Mouse (Mus musculus) thymus, postnatal 25 days (tissue): ENCODE results near the gene Kmt2b.

Experiments
- DNase-seq: peaks from one replicate; pipeline ENCODE4 v3.0.0; 2022

Gene Kmt2b

GRCm38 (mm10) chr7:30599933-30600353, 11.4 kb upstream of the Kmt2b start:
- DNase-seq, result peak; percentile 67

DNA sequence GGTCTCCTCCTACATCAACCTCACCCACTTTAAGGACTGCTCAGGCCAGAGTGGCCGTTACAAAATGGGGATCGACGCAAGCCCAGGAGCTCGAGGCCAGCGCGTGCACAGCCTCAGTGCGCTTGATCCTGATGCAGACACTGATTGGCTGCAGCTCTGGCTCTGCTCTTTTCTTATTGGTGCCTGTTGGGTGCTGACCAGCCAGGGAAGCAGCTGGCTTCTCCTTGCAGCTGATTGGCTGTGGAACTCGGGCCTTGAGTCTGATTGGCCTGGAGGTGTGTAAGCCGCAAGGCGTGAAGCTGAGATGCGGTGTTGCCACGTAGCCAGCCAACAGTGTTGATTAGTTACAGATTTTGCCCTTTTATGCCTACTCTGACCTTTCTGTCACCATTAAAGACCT, 10.3 kb upstream of the Kmt2b start, which contains the start of gene Zbtb32:
Zbtb32 (minus strand) TSS at position 124 of the 400 bp plus-strand sequence.
- DNase-seq, result no peak

- DNase-seq, result no peak
Measured at GRCm38 (mm10) chr7:30596811-30597210, 8.3 kb upstream of the Kmt2b start.

DNA sequence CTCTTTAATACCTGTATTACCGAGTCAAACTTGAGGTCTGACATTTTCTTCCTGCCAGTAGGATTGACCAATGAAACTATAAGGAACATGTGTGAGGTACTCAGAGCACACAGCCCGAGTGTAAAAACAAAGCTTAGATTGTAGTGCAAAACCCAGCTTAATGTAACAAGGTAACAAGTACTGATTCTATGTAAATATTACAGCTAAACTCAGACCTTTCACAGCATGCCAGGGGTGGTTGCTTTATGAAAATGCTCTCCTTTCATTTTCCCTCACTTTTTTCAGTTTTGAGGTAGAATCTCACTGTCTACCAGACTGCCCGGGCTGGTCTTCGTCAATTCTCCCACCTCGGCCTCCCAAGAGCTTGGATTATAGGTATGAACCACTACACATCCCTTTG, 7.6 kb upstream of the Kmt2b start:
- DNase-seq, result no peak

DNA sequence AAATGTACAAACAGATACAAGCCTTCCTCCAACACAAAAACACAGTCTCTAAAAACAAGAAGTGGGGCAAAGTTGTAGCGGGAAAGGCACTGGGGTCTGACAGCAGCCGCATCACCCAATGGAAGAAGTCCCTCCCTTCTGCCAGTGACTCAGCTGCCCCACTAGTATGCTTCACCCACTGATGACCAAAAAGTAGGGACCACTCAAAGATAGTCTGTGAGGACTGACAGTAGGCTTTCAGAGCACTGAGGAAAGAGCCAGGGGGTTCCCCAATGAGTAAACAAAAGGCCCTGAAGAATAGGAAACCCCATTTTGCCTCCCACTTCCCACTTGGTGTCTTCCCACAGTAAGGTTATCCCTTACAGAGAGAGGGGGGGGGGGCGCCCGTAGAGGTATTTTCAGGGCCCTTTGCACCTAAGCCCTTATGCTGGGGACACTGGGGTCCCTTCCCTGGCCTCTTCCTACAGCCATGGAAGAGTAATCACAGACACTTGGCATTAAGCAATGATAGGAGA, 6.0 kb upstream of the Kmt2b start:
- no peak for DNase-seq

DNA sequence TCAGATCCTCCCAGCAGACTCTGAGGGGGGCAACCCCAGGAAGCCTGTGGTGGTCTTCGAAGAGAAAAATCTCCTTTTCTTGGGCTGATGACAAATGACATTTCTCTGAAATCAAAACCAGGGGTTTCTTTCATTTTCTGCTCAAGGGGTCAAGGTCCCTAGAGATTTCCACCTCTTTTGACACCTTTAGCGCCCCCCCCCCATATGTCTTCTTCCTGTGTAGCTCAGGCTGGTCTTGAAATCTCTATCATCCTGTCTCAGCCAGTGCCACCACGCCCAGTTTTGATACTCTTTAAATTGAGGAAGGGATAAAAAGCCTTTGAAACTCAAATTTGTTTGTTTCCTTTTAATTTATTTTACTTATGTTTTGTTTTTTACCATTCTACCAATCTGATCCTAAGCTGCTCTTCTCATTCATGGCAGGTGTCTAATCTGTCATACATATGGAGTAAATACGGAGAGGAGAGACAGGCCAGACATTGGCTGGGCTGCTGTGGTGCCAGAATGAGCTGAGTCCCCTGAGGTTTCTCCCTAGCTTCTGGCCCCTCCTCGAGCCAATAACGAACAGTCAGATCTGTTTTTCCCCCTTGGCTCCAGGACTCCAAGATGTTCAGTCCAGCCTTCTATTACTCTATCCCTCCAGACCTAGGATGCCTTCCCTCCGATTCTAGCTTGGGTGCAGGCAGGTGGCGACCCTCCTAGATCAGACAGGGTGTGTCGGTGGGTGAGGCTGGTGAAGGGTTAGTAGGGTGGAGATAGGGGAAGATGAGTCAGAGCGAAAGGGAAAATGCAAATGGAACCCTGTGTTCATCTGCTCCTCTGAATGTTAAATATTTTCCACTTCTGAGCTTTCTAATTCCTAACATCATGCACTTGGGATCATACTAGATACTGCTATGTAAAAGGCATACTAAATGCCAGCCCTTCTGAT, 5.3 kb upstream of the Kmt2b start:
- DNase-seq, result no peak

- no peak for DNase-seq
Measured at GRCm38 (mm10) chr7:30592772-30593423, 4.4 kb upstream of the Kmt2b start.

- no peak for DNase-seq
Measured at GRCm38 (mm10) chr7:30591605-30591951, 3.1 kb upstream of the Kmt2b start.

DNA sequence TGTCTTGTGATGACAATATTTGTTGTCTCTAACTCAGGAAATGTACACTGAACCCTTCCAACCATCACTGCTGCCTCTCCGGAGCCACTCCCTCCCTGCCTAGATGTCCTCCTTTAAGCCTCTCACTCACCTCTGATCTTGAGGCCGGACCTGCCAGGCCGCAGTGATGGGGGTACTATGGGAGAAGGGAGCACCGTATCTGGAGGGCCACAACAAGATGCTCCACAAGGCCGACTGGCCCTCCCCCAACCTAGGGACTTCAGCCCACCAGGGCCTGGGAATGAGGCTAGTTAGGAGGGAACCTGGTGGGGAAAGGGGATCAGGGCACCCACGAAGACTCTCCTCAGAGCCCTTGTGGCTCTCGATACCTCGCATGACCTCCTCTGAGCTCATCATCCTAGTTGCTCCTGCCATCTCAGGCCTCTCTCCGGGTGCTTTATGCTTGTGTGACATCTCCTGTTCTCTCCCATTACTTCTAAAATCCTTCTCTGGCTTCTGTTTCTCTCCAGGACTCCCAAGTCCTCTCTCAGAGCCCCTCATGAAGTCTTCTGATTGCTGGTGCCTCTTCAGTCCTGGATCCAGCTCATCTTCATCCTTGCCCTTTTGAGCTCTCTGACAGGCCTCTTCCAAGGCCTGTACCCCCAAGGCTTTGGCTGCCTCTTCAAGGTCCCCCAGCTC, 2.5 kb upstream of the Kmt2b start:
- DNase-seq, result no peak

GRCm38 (mm10) chr7:30589435-30590301, 1.1 kb upstream of the Kmt2b start:
- DNase-seq, result peak; percentile 86

DNA sequence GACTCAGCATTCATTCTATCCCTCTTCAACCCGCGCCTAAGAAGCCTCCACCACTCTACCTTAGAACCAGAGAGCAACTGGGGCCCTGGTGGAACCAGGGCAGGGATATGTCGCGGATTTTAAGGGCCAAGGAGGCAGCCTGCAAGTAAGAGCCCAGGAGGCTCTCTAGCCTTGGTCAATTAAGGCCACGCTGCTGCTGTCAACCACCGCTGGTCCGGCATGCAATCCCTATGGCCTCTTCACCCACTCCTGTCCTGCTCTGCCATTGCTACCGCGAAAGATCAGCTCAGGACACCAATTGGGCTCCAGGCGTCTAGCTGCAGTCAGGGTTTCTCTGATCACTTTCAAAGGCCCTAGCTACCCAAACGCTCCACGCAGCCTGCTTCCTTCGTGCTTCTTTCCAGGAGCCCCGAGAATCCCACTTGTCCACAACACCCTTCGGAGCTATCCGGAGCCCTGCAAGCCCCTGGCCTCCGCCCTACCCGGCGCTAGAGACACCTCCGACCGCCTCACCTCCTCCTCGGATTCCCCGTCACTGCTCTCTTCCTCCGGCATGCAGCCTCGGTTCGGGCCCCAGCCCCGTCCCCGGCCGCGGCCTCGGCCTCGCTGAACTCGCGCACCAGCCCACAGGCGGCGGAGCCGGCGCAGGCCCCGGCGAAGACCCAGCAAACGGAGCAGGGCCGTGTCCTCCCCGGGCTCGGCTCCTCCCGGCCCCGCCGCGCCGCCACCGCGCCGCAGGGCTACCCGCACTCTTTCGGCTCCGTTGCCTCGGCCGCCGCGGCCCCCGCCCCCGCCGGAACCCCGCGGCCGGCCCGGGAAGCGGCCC, 471 bp downstream of the Kmt2b start:
- no peak for DNase-seq

DNA sequence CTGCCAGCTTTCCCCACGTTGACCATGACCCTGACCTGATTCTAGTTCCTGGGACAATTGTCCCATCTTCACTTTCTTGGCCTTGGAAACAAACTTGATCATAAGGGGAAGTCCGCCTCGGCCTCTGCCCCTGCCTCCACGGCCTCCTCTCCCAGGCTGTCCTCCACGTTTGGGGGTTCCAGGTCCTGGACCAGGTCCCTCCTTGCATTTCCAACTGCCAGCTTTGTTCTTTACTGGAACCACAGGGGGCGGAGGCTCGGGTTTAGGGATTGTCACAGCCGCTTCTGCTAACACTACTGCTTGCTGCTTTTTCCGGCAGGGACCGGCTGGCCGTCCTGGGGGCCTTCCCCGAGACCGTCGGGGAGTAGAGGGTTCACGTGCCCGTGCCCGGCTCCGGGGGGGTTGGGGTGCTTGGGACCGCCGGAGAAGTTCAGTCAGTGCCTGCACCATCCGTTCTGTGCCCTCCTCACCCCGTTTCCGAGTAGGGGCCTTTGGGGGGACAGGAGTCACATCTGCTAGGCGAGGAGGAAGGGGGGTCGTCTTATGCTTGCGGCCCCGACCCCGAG, 2.0 kb downstream of the Kmt2b start:
- no peak for DNase-seq

- no peak for DNase-seq
Measured at GRCm38 (mm10) chr7:30585170-30585569, 3.4 kb downstream of the Kmt2b start.

GRCm38 (mm10) chr7:30584339-30584738, 4.2 kb downstream of the Kmt2b start:
- DNase-seq, result no peak

DNA sequence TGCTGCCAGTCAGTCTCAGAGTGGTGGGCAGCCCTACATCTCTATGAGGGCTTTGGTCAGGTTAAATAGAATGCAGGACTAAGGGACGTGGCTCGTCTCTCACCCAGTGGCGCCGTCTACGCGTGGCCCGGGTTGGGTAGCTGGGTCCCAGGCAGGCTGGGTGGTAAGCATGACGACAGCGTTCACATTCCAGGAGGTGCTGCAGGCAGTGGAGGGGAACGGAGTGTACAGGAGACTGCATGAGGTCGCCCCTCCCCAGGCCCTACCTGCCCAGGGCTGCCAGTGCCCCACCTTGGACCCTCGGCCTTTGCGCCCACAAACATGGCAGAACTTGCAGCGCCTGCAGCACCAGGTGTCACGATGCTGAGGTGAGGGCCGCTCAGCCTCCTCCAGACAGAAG, 7.0 kb downstream of the Kmt2b start:
- DNase-seq, result no peak

- no peak for DNase-seq
Measured at GRCm38 (mm10) chr7:30579950-30580349, 8.6 kb downstream of the Kmt2b start.

DNA sequence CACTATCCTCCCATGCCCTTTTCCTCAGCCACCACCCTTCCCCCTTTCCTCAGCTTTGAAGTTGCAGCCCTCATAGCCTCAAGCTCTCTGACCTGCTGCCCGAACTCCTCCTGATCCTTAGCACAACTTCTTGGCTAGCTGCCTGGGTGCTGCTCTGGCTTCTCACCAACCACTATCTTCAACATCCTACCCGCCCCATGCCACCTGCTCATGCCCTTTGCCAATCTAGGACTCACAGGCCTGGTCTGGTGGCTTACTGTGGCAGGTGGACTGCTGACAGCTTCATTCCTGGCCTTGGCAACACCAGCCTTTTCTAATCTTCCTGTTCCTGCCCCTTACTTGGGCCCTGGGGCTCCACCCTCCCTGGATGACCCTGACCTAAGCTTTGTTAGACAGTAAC, 15.6 kb downstream of the Kmt2b start:
- no peak for DNase-seq

- DNase-seq, result no peak
Measured at GRCm38 (mm10) chr7:30572389-30572788, 16.1 kb downstream of the Kmt2b start.

DNA sequence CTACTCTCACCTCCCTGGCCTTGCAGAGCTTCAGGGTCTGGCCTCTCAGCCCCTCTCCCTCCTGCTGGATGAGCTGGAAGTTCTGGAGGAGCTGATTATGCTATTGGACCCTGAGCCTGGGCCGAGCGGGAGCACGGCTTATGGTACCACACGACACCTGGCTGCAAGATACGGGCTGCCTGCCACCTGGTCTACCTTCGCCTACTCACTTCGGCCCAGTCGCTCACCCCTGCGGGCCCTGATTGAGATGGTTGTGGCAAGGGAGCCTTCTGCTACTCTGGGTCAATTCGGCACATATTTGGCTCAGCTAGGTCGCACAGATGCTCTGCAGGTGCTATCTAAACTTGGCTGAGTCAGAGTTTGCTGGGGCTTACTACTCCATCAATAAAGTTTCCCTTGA, 21.0 kb downstream of the Kmt2b start:
- DNase-seq, result no peak

- no peak for DNase-seq
Measured at GRCm38 (mm10) chr7:30566033-30566432, 22.5 kb downstream of the Kmt2b start.

- DNase-seq, result no peak
Measured at GRCm38 (mm10) chr7:30564970-30565571, 23.5 kb downstream of the Kmt2b start, which contains the start of gene Igflr1. TSS of gene Igflr1 (plus strand) at chr7:30565427.
